Mouse (Mus musculus): Measurements from ENCODE around the gene Nr1i3. TPM values are rescaled to one million over a fixed set of nuclear protein-coding genes. Genes with fewer than 3 reads are reported as not detected.

Gene Nr1i3
- polyA plus RNA-seq, 1 experiment from 2014 or later, result 0.33 TPM

- no peak overlapping the region for H3K9ac ChIP-seq
- H3K27me3 ChIP-seq, result no peaks in the 10 kb centered on the region
- H3K36me3 ChIP-seq, result peaks cover 20% of the 10 kb centered on the region
- H3K27ac ChIP-seq, result peak overlapping the region; percentile 93
- peak overlapping the region; percentile 40 for H3K4me2 ChIP-seq
- ATAC-seq (ENCODE audit: insufficient number of reproducible peaks, low FRiP score, low TSS enrichment, low read depth), result no peak
- peaks cover 15% of the 10 kb centered on the region for H3K4me1 ChIP-seq
- H3K4me3 ChIP-seq, result peak overlapping the region; percentile 64
- no peaks in the 10 kb centered on the region for H3K9me3 ChIP-seq
- 81% methylated on average over 6 of the region's 6 CpGs for whole genome bisulfite sequencing
These were observed 9.4 kb downstream of the Nr1i3 start for GRCm38 (mm10) chr1:171223168-171223567.

GRCm38 (mm10) chr1:171223796-171224195, 10.0 kb downstream of the Nr1i3 start:
- Histone ChIP-seq H3K4me2 (no peak overlapping the region), H3K4me1 (peaks cover 15% of the 10 kb centered on the region), H3K4me3 (no peak overlapping the region), H3K27ac (no peak overlapping the region), H3K36me3 (peaks cover 13% of the 10 kb centered on the region), H3K9ac (no peak overlapping the region), H3K27me3 (no peaks in the 10 kb centered on the region), H3K9me3 (no peaks in the 10 kb centered on the region)
- 86% methylated on average over 2 of the region's 2 CpGs for WGBS
- ATAC-seq (ENCODE audit: insufficient number of reproducible peaks, low FRiP score, low TSS enrichment, low read depth), result no peak

GRCm38 (mm10) chr1:171224857-171225256, 11.1 kb downstream of the Nr1i3 start, which contains the start of gene Apoa2:
Gene Apoa2, plus strand, starts transcription at chr1:171225054.
- no peak within 1 kb of the TSS for H3K9ac ChIP-seq
- H3K27me3 ChIP-seq, result no peaks in the 10 kb centered on the region
- no peaks in the 10 kb centered on the region for H3K9me3 ChIP-seq
- WGBS, result 73% methylated on average over 5 of the region's 5 CpGs
- H3K4me3 ChIP-seq, result no peak within 1 kb of the TSS
- H3K27ac ChIP-seq, result no peak within 1 kb of the TSS
- H3K4me1 ChIP-seq, result peaks cover 15% of the 10 kb centered on the region
- H3K36me3 ChIP-seq, result 0 out of 2 replicates have a peak, but pooled peaks cover 3% of the 10 kb centered on the region
- ATAC-seq (ENCODE audit: insufficient number of reproducible peaks, low FRiP score, low TSS enrichment, low read depth), result no peak
- no peak within 1 kb of the TSS for H3K4me2 ChIP-seq

GRCm38 (mm10) chr1:171226780-171227179, 13.0 kb downstream of the Nr1i3 start:
- Histone ChIP-seq H3K4me2 (no peak overlapping the region), H3K9ac (no peak overlapping the region), H3K27me3 (no peaks in the 10 kb centered on the region), H3K36me3 (no peaks in the 10 kb centered on the region), H3K4me3 (no peak overlapping the region), H3K27ac (no peak overlapping the region), H3K9me3 (no peaks in the 10 kb centered on the region), H3K4me1 (peaks cover 6% of the 10 kb centered on the region)
- ATAC-seq (ENCODE audit: insufficient number of reproducible peaks, low FRiP score, low TSS enrichment, low read depth), result no peak
- WGBS, result 50% methylated on average over 4 of the region's 4 CpGs

GRCm38 (mm10) chr1:171227879-171228278, 14.1 kb downstream of the Nr1i3 start:
- Histone ChIP-seq H3K4me3 (no peak overlapping the region), H3K4me2 (no peak overlapping the region), H3K36me3 (no peaks in the 10 kb centered on the region), H3K9ac (no peak overlapping the region), H3K27me3 (no peaks in the 10 kb centered on the region), H3K9me3 (no peaks in the 10 kb centered on the region), H3K27ac (no peak overlapping the region), H3K4me1 (0 out of 2 replicates have a peak, but pooled peaks cover 3% of the 10 kb centered on the region)
- WGBS, result 68% methylated on average over 1 of the region's 1 CpGs
- ATAC-seq (ENCODE audit: insufficient number of reproducible peaks, low FRiP score, low TSS enrichment, low read depth), result no peak

- Histone ChIP-seq H3K36me3 (peaks cover 16% of the 10 kb centered on the region), H3K4me2 (no peak overlapping the region), H3K4me3 (no peak overlapping the region), H3K27me3 (no peaks in the 10 kb centered on the region), H3K27ac (no peak overlapping the region), H3K9me3 (no peaks in the 10 kb centered on the region), H3K9ac (no peak overlapping the region), H3K4me1 (0 out of 2 replicates have a peak, but pooled peaks cover 3% of the 10 kb centered on the region)
- ATAC-seq (ENCODE audit: insufficient number of reproducible peaks, low FRiP score, low TSS enrichment, low read depth), result no peak
- 37% methylated on average over 6 of the region's 6 CpGs for WGBS
These were observed 16.0 kb downstream of the Nr1i3 start for GRCm38 (mm10) chr1:171229750-171230149.

GRCm38 (mm10) chr1:171230215-171230614, 16.4 kb downstream of the Nr1i3 start:
- 38% methylated on average over 3 of the region's 3 CpGs for WGBS
- Histone ChIP-seq H3K9ac (no peak overlapping the region), H3K36me3 (peaks cover 21% of the 10 kb centered on the region), H3K27me3 (no peaks in the 10 kb centered on the region), H3K4me3 (no peak overlapping the region), H3K4me1 (0 out of 2 replicates have a peak, but pooled peaks cover 3% of the 10 kb centered on the region), H3K27ac (no peak overlapping the region), H3K4me2 (no peak overlapping the region), H3K9me3 (no peaks in the 10 kb centered on the region)
- ATAC-seq (ENCODE audit: insufficient number of reproducible peaks, low FRiP score, low TSS enrichment, low read depth), result no peak

GRCm38 (mm10) chr1:171231844-171232243, 18.1 kb downstream of the Nr1i3 start:
- no peak overlapping the region for H3K27ac ChIP-seq

GRCm38 (mm10) chr1:171232348-171232747, 18.6 kb downstream of the Nr1i3 start:
- Histone ChIP-seq H3K4me3 (no peak overlapping the region), H3K4me2 (no peak overlapping the region), H3K9me3 (no peaks in the 10 kb centered on the region), H3K9ac (no peak overlapping the region), H3K27me3 (no peaks in the 10 kb centered on the region), H3K27ac (no peak overlapping the region), H3K4me1 (0 out of 2 replicates have a peak, but pooled peaks cover 3% of the 10 kb centered on the region), H3K36me3 (peaks cover 42% of the 10 kb centered on the region)
- ATAC-seq (ENCODE audit: insufficient number of reproducible peaks, low FRiP score, low TSS enrichment, low read depth), result no peak
- WGBS, result 83% methylated on average over 5 of the region's 5 CpGs

More at GRCm38 (mm10) chr1:171231844-171232243, 18.1 kb downstream of the Nr1i3 start:
- no peak overlapping the region for H3K9ac ChIP-seq
- 0 out of 2 replicates have a peak, but pooled peaks cover 3% of the 10 kb centered on the region for H3K4me1 ChIP-seq
- WGBS, result 80% methylated on average over 4 of the region's 4 CpGs
- no peaks in the 10 kb centered on the region for H3K9me3 ChIP-seq
- ATAC-seq (ENCODE audit: insufficient number of reproducible peaks, low FRiP score, low TSS enrichment, low read depth), result no peak
- no peak overlapping the region for H3K4me3 ChIP-seq
- H3K27me3 ChIP-seq, result no peaks in the 10 kb centered on the region
- no peak overlapping the region for H3K4me2 ChIP-seq
- peaks cover 37% of the 10 kb centered on the region for H3K36me3 ChIP-seq

GRCm38 (mm10) chr1:171232800-171233730, 19.3 kb downstream of the Nr1i3 start:
- no peak for ATAC-seq (ENCODE audit: insufficient number of reproducible peaks, low FRiP score, low TSS enrichment, low read depth)

GRCm38 (mm10) chr1:171234126-171234525, 20.4 kb downstream of the Nr1i3 start, which contains the start of gene Fcer1g:
Gene Fcer1g, minus strand, starts transcription at chr1:171234365.
- H3K27ac ChIP-seq, result no peak within 1 kb of the TSS; the same call in 1 of the 2 replicates
- no peaks in the 10 kb centered on the region for H3K27me3 ChIP-seq
- H3K4me1 ChIP-seq, result 0 out of 2 replicates have a peak, but pooled peaks cover 3% of the 10 kb centered on the region
- no peak within 1 kb of the TSS for H3K4me2 ChIP-seq
- H3K9ac ChIP-seq, result no peak within 1 kb of the TSS
- no peak for ATAC-seq (ENCODE audit: insufficient number of reproducible peaks, low FRiP score, low TSS enrichment, low read depth)
- H3K9me3 ChIP-seq, result no peaks in the 10 kb centered on the region
- WGBS, result 89% methylated on average over 14 of the region's 14 CpGs
- H3K4me3 ChIP-seq, result peak within 1 kb of the TSS; percentile 4; the same call in 1 of the 2 replicates
- peaks cover 60% of the 10 kb centered on the region for H3K36me3 ChIP-seq

More at GRCm38 (mm10) chr1:171232800-171233730, 19.3 kb downstream of the Nr1i3 start:
- Histone ChIP-seq H3K27ac (no peak overlapping the region; the same call in 1 of the 2 replicates), H3K27me3 (no peaks in the 10 kb centered on the region), H3K4me2 (no peak overlapping the region), H3K36me3 (peaks cover 49% of the 10 kb centered on the region), H3K9me3 (no peaks in the 10 kb centered on the region), H3K9ac (no peak overlapping the region), H3K4me1 (0 out of 2 replicates have a peak, but pooled peaks cover 3% of the 10 kb centered on the region), H3K4me3 (no peak overlapping the region; the same call in 1 of the 2 replicates)
- 88% methylated on average over 12 of the region's 12 CpGs for WGBS

GRCm38 (mm10) chr1:171234538-171234937, 20.8 kb downstream of the Nr1i3 start:
- no peak overlapping the region for H3K4me3 ChIP-seq
- peaks cover 63% of the 10 kb centered on the region for H3K36me3 ChIP-seq
- H3K27ac ChIP-seq, result no peak overlapping the region
- ATAC-seq (ENCODE audit: insufficient number of reproducible peaks, low FRiP score, low TSS enrichment, low read depth), result no peak
- 77% methylated on average over 4 of the region's 4 CpGs for WGBS
- 0 out of 2 replicates have a peak, but pooled peaks cover 3% of the 10 kb centered on the region for H3K4me1 ChIP-seq
- no peaks in the 10 kb centered on the region for H3K27me3 ChIP-seq
- H3K9me3 ChIP-seq, result no peaks in the 10 kb centered on the region
- no peak overlapping the region for H3K9ac ChIP-seq
- no peak overlapping the region for H3K4me2 ChIP-seq
